In the genomic region with DNA sequence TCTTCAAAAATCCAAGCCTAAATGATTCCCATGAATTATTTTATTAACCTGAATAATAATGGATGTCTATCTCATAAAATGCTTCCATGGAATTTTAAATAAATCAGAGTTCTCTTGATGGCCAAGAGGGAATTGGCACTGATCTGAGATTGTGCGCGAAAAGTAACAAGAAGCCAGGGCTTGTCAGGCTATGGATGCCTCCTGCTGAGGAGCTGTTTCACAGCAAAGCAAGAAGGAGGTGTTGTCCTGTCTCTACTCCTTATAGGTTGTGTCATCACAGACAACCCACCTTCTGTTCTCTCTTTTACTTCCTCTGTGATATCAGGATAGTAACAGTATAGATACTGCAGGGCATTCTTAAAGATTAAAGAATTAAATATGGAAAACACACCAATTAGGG, we compare ENCODE assay signal across 15 mouse cellular contexts.
"Had no signal": no experiment of that assay in that cellular context is flagged by ENCODE, and none has a peak within 500 bp of the region (broad histone marks: within the 10 kb centered on the region; RNA-seq: fewer than 3 reads in every experiment).

No protein-coding gene starts in this region.

- H3K36me3 ChIP-seq: limb, embryonic 13.5 days; midbrain, embryonic 10.5 days; neural tube, embryonic 15.5 days had no signal

- H3K4me3 ChIP-seq: limb, embryonic 13.5 days; midbrain, embryonic 10.5 days; myocyte; neural tube, embryonic 15.5 days had no signal

- H3K27ac ChIP-seq: kidney, postnatal 0 days; limb, embryonic 13.5 days; liver, embryonic 14.5 days; midbrain, embryonic 10.5 days; neural tube, embryonic 15.5 days had no signal

- H3K4me1 ChIP-seq: limb, embryonic 13.5 days; midbrain, embryonic 10.5 days; neural tube, embryonic 15.5 days had no signal

- H3K9ac ChIP-seq: limb, embryonic 13.5 days; liver, embryonic 14.5 days; neural tube, embryonic 15.5 days had no signal

- H3K4me2 ChIP-seq: limb, embryonic 13.5 days; neural tube, embryonic 15.5 days had no signal

- DNase-seq: kidney, postnatal 36 days; layer of hippocampus, adult 9-11 months; layer of hippocampus, postnatal 36 days; lung, adult 2 months; lung, postnatal 36 days; midbrain, embryonic 14.5 days; right cerebral cortex, postnatal 4 days; thymus, postnatal 36 days had no signal

- H3K27me3 ChIP-seq: limb, embryonic 13.5 days; neural tube, embryonic 15.5 days had no signal

- H3K9me3 ChIP-seq: limb, embryonic 13.5 days; midbrain, embryonic 10.5 days; neural tube, embryonic 15.5 days had no signal

- ATAC-seq: lung, postnatal 0 days had no signal
